Mouse (Mus musculus): ENCODE data around the gene Ddx31. TPM values are rescaled to one million over a fixed set of nuclear protein-coding genes. Genes with fewer than 3 reads are reported as not detected.

The Ddx31 gene
- total RNA-seq (2021): 1 to 10 TPM; 5.9 to 8.1 TPM

DNA sequence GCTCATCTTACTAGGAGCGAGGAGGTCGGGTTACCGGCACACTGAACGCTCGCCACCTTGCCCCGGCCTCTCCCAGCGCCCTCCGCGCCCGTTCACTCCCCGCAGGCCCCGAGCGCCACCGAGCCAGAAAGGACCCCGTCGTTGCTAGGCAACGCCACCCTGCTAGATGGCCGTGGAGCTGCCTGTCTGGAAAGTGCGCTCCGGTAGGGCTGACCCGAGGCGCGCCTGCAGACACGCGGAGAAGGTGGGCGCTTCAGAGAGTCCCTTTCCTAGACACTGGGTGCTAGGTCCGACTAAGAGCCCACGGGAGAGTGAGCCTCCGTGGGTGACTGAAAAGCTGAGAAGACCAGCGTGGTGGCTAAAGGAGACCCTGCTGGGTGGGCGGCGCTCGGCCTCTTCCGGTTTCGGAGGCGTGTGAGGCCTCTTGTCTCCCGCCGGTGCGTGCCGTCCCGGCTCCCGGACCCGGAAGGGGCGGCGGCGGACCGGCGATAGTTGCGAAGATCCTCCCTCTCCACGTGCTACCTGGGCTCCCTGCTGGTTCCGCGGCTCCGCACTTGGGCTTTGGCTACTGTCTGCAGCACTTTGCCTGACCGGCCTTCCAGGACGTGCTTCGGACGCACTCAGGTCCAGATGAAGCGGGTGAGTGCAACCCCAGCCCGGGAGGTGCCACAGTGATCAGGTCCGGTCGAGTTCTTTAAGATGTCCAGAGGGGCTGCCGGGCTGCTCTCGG is at the start of gene Ddx31, which contains the start of gene Gtf3c4:
Ddx31 (plus strand) TSS at position 185 of the 730 bp plus-strand sequence.
Gtf3c4 (minus strand) TSS at position 139 of the 730 bp plus-strand sequence.
- intact Hi-C loops (cut with DNase I): loop anchor here (5.0 kb wide), 2 partner anchors 83 to 143 kb away; partner anchors contain the start of gene Spaca9
- DNase-seq (ENCODE audit: low spot score in 2 of 2): peak; percentile 95

DNA sequence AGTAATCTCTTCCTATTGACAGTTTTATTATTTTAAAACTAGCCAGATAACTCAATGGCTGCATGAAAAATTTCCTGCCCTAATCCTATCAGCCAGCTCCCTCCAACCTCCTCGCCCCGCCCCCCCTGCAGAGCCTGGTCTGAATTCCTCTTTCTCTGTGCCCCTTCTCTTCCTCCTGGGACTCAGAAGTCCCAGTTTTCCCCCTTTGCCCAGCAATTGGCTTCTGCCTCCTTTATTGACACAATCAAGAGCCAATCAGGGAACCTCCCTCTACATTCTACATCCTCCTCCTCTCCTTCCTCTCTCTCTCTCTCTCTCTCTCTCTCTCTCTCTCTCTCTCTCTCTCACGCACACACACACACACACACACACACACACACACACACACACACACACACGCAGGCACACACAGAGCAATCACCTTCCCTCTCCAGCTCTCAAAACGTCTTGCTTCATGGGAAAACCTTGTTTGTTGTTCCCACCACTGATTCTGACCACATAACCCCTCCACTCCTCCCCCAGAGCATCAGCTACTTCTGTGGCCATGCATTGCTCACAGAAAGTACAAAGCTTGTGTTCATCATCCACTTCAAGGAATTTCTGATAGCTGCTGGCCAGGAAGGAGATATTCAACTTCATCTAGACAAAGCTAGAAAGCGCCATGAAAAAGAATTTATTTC is 47.1 kb upstream of the Ddx31 start:
- peak; percentile 13 to 39 for DNase-seq (ENCODE audit: low spot score in 2 of 2)

DNA sequence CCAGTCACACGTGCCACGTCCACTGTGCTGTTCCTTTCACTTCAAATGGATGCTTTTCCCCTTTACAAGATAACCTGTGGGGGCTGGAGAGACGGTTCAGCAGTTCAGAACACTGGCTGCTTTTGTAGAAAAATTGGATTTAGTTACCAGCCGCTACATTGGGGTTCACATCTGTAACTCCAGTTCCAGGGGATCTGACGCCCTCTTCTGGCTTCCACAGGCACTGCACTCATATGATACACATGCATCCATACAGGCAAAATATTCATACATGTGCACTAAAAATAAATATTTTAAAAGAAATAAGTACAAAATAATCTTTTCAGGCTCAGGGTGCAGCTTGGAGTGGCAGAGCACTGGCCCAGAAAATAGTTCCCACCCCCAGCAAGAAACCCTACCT is 45.6 kb upstream of the Ddx31 start:
- no peak for DNase-seq (ENCODE audit: low spot score in 2 of 2)
- intact Hi-C loops (cut with DNase I): no loop called here

More for the DNA sequence above, 47.1 kb upstream of the Ddx31 start:
- intact Hi-C loops (cut with DNase I): no loop called here

DNA sequence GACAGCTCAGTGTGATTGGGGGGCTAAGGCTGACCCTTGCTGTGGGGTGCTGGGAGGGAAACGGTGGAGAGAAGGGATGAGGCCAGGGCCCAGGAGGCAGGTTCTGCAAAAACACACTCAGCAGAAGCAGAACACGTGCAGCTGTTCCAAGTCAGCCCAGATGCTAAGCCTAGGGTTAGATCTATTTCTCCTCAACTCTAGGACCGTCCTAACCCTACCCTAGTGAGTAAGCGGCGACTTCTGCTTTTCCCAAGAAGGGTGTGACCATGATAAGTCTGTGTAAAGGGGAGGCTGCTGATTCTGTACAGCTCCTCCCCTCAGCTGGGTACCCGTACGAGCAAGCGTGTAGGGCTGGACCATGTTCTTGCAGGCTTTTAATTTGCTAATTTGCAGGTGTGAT is 43.9 kb upstream of the Ddx31 start:
- DNase-seq (ENCODE audit: low spot score in 2 of 2): no peak
- intact Hi-C loops (cut with DNase I): no loop called here

DNA sequence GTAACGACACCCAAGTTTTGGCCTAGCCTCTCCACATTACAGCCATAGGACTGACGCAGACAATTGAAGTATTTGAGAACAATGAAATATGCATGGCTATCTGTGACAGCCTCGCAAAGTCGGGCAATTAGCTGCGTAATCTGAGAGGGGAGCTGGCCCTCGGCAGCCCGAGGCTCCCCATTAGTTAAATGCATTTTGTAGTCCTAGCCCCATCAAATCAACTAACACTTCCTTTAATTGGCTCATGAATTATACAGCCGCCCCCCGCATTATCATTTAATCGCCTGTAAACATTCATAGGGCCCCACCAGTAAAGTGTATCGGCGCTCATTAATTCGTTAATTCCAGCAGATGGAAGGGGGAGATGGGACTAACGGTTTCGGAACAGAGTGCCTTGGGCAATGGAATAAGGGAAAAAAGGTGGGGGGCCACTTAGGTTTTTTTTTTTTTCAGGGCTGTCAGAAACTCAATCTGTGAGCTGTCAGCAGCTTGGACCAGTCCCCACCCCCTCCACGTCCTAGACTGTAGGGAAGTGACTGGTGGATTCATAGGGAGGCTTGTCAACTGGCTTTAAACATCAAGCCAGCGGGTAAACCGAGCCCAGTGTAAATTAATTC is 42.6 kb upstream of the Ddx31 start:
- DNase-seq (ENCODE audit: low spot score in 2 of 2): no peak

DNA sequence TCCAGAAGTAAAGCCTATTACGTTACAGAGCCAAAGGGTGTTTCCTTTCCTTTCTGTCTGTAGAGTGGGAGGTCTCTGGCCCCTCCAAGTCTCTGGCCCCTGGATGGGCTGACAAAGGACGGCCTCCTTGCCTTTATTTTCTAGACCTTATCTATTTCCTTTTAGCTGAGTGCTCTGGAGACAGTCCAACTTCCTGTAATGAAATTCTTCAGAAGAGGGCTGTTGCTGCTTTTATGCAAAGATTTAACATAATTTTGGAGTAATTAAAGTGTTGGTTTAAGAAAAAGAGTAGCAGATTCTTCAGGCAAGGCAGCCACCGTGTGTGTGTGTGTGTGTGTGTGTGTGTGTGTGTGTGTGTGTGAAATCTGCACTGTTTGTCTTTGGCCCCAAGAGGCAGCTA is 41.8 kb upstream of the Ddx31 start:
- intact Hi-C loops (cut with DNase I): no loop called here
- DNase-seq (ENCODE audit: low spot score in 2 of 2): no peak

More for the DNA sequence above, 42.6 kb upstream of the Ddx31 start:
- intact Hi-C loops (cut with DNase I): no loop called here

DNA sequence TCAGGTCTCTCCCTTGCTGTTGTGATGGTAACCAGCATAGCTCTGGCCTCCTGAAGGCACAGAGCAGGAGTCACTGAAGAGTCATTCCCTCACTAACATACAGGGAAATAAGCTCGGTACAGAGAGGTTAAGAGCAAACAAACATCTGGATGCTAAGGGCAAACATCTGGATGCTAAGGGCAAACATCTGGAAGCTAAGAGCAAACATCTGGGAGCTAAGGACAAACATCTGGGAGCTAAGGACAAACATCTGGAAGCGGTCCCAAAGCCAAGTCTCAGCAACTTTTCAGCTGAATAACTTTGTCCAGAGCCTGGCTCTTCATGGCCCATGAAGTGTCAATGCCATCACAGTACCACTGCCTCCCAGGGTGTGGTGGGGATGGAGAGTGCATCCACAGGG is 40.6 kb upstream of the Ddx31 start:
- intact Hi-C loops (cut with DNase I): no loop called here
- DNase-seq (ENCODE audit: low spot score in 2 of 2): no peak

DNA sequence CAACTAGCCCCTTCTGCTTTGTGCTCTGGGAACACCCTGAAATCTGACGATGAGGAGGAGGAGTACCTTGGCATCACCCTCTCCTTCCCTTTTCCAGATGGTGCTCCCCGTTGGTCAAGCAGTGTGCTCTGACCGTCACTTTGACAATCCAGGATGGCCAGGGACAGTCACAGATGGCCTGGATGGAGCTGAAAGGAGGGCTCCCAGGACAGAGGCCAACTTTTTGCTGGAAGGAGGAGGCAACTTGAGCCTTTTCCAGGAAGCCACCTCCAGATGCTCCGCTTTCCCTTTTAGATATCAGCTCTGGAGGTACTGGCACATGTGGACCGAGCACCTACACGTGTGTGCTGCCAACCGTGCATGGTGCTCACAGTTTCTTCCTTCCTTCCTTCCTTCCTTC is 36.8 kb upstream of the Ddx31 start:
- DNase-seq (ENCODE audit: low spot score in 2 of 2): peak in 1 of 2 experiments; percentile 21
- intact Hi-C loops (cut with DNase I): no loop called here

DNA sequence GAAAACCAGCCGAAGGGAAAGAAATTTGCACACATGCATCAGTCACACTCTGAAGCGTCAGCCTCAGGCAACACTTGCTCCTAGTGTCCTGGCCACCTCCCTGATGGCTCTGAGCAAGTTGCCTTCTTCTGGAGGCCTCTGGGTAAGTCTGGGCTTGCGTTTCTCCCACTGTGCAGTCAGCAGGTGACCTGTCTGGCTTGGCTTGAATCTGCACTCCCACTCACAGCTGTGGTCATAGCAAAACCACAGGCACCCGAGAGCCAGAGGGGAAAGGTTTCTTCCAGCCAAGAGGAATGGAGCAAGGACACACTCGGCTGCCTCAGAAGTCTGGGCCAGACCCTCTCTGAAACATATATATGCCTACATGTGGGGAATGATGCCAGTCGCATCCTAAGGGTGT is 31.4 kb upstream of the Ddx31 start:
- DNase-seq (ENCODE audit: low spot score in 2 of 2): no peak
- intact Hi-C loops (cut with DNase I): no loop called here

DNA sequence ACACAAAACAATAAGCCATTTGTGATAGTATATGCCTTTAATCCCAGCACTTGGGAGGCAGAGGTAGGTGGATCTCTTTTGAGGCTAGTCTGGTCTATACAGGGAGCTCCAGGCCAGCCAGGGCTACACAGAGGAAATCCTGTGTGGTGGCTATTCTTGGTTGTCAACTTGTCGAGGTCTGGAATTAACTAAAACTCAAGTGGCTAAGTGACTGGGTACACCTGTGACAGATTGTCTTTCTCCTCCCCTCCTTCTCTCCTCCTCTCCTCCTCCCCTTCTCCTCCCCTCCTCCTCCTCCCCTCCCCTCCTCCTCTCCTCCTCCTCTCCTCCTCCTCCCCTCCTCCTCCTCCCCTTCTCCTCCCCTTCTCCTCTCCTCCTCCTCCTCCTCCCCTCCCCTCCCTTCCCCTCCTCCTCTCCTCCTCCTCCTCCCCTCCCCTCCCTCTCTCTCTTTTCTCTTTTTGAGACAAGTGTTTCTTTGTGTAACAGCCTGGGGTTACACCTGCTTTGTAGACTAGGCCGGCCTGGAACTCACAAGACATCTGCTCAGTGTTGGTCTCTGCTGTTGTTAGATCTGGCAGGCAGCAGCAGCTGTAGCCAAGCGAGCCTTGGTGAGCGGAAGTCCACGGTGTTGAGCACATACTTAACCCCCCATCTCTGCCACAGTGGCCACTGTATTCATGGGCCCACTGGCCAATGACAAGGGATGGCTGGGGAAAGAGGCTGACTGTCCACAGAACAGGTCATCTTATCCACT is 29.8 kb upstream of the Ddx31 start:
- no peak for DNase-seq (ENCODE audit: low spot score in 2 of 2)
- intact Hi-C loops (cut with DNase I): no loop called here

DNA sequence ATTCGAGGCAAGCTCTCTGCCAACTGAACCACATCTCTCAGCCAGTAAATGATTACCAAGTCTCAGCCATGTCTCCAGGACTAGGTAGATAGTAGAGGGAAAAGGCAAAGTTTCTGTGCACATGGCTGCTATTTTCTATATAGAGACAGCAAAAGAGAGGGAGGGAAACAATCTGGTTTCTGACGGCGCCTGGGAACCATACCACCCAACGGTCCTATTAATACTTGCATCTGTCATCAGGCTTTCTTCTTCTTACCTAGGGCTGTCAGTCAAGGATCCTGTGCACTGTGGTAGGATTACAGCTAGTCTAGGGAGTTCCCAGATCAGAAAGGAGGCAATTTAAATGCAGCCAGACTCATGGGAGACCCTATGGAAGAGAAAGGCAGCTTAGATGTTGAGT is 21.3 kb upstream of the Ddx31 start:
- intact Hi-C loops (cut with DNase I): no loop called here
- peak in 1 of 2 experiments; percentile 63 for DNase-seq (ENCODE audit: low spot score in 2 of 2)

DNA sequence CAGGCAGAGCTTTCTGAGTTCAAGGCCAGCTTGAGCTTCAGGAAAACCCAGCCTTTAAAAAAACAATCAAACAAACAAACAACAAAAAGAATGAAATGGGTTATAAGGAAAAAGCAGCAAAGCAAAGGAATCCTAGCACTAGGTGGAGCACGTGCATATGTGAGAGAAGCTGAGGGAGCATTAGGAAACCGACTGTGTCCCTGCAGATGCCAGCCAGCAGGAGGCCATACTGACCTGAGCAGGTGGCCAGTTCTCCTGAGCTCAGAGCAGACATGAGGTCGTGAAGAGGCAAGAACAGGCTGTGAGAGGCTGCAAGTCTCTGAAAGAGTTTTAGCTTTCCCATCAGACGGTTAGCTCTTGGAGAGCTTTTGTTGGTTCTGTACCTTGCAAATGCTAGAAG is 10.9 kb upstream of the Ddx31 start:
- intact Hi-C loops (cut with DNase I): no loop called here
- DNase-seq (ENCODE audit: low spot score in 2 of 2): no peak

DNA sequence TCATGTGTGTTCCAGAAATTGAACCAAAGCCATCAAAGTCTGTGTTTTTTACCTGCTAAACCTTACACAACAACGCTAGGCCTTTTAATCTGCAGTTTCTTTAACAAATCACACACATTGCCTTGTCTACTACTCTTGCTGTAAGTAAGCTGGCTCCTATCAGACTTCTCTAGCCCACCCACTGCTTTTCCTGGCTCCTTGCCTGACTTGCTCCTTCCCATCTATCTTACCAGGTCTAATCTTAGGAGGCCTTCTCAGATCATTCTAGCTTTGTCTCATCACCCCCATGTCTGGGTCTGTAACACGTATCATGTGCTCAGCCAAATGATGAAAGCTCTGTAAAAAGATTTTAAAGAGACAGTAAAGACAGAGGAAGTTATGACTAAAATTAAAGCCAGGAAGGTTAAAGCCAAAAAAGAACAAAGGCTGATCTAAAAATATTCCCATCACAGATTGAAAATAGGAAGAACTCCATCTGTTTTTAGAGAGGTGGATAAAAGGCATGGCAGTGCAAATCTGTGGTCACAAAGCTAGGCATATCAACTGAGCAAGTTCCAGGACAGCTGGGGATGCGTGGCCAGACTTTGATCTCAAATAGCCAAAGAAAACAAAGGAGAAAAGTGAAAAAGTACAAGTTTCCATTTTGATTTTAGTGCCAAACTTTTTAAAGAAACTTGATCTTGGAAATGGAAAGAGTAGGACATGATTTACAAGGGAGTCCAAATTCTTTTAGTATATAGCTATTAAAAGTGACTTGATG is 3.8 kb upstream of the Ddx31 start:
- intact Hi-C loops (cut with DNase I): no loop called here
- peak in 1 of 2 experiments; percentile 47 for DNase-seq (ENCODE audit: low spot score in 2 of 2)

DNA sequence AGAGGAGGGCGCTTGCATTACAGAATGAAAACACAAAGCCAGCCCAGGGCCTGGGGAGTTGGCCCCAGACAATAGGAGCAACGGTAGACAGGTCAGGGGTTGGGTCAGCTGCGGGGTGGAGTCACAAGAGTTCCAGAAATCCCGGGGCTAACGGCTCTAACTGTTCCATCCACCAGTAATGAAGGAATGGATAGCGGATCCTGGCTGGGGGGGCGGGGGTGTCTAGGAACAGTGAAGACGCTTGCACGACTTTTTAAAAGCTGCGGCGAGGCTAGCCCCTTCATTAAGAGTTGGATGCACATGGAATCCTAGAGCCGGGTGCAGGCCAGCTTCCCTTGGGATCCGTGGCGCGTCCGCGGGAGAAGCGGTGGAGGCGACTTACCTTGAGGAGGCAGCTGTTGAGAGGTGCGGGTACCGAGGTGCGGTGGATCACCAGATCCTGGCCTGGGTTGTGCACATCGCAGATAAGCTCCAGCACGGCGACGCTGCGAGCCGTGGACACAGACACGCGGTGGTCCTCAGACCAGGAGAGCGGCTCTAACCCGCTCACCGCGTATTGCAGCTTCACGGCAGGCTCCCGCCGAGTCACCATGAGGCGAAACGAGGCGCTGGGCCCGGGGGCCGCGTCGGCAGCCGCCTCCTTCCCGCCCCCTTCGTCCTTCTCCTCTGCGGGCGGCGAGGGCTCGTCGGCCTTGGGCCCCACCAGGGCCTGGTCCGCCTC is 545 bp upstream of the Ddx31 start:
- DNase-seq (ENCODE audit: low spot score in 2 of 2): no peak
- intact Hi-C loops (cut with DNase I): loop anchor here (5.0 kb wide), 2 partner anchors 82 to 142 kb away; partner anchors contain the start of gene Spaca9

DNA sequence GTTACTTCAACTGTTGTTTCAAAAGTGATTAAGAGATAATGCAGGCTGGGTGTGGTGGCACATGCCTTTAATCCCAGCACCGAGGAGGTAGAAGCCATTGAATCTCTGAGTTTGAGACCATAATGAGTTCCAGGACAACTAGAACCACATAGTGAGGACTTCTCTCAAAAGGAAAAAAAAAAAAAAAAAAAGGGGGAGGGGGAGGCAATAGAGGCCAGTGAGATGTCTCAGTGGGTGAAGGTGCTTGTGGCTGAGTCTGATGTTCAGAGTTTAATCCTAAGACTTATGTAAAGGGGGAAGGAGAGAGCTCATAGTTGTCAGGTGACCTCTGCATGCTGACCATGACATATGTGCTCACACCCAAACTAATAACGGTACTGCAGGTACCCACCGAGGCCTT is 1.8 kb downstream of the Ddx31 start:
- intact Hi-C loops (cut with DNase I): loop anchor here (5.0 kb wide), 2 partner anchors 85 to 145 kb away; partner anchors contain the start of gene Spaca9
- no peak for DNase-seq (ENCODE audit: low spot score in 2 of 2)

DNA sequence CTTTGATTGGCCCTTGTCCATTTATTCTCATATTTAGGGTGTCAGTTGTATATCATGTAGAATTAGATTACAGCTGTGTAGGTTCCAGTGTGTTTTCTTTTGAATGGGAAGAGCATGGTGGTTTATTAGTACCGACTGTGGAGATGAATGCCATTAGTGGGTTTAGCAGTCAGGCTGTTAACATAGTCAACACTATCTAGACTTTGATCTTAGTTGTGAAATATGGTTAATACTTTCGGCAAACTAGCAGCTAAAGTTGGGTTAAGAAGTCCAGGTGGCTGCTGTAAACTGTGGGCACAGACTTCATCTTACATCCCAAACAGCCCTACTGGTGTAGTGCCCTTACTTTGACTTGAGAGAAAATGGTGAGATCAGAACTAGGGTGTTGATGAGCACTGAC is 8.7 kb downstream of the Ddx31 start:
- DNase-seq (ENCODE audit: low spot score in 2 of 2): no peak
- intact Hi-C loops (cut with DNase I): no loop called here

DNA sequence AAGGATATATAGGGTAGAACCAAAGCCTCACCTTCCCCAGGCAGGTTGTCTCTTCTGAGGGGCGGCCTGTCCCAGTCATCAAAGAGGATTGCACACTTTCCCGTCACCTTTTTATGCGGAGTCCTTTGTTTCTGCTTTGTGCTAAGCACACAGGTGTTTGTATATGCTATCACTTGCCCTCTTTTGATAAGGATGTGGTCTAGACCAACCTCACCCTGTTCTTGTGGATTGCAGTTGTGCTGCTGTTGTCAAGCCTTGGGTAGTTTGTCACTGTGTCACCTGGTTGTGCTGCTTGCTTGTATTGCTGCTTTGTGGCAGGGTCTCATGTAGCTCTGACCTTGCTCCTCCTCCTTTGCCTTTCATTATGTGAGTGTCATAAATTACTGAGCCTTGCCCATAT is 12.4 kb downstream of the Ddx31 start:
- no peak for DNase-seq (ENCODE audit: low spot score in 2 of 2)
- intact Hi-C loops (cut with DNase I): no loop called here

DNA sequence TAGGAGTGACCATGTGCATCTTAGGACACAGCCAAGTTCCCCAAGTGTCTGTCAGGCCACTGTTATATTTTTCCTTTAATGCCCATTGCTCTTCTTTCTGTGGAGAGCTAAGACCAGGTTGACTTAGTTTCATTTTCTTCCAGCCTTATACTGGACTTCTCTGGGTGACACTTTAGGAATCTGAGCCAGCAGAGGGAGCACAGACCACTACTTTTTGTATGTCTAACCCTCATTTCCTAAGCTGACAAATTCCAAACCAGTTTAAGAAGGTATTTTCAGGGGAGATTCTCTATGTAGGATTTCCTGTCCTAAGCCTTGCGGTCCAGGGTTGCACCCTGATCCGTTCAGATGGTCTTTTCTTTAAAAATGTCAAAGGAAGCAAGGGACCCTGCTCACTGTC is 15.6 kb downstream of the Ddx31 start:
- intact Hi-C loops (cut with DNase I): no loop called here
- DNase-seq (ENCODE audit: low spot score in 2 of 2): no peak

DNA sequence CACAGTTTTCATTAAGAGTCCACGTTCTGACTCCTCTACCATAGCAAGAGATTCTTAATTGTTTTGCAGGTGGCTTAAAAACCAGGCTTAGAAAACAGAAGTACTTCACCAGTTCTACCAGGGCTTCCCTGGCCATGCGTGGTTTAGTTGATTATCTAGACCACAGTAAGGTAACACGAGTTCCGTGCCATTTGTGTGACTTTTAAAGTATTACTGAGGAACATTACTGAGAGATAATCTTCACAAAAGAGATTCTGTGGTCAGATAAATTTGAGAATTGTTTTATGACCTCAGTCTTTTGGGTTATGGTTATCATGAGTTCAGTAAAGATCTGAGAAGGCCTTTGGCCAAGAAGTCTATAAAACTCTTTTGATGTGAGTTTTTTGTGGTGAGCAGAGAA is 19.1 kb downstream of the Ddx31 start:
- intact Hi-C loops (cut with DNase I): no loop called here
- DNase-seq (ENCODE audit: low spot score in 2 of 2): no peak
